Mouse (Mus musculus) thymus, adult 2 months (tissue): ENCODE data around the gene Ankrd28. TPM values are rescaled to one million over a fixed set of nuclear protein-coding genes. Genes with fewer than 3 reads are reported as not detected.
A peak's percentile ranks its signal among the peaks of the same experiment; 100 is the strongest.

Source experiments
- DNase-seq: peaks from one replicate; pipeline ENCODE4 v3.0.0; 2021
- H3K27ac ChIP-seq: fragments of 200-500 bp; 2 replicates; pipeline ENCODE4 v1.5.1; 2012; ENCODE audit warnings: low read length, control low read depth; ENCODE audit not compliant: control insufficient read depth, insufficient read depth
- H3K27me3 ChIP-seq: fragments of 200-500 bp; 2 replicates; pipeline ENCODE4 v1.6.1; 2012; ENCODE audit warnings: mild to moderate bottlenecking, low read length, moderate library complexity, mixed read lengths; ENCODE audit not compliant: control insufficient read depth, insufficient read depth
- H3K36me3 ChIP-seq: fragments of 200-500 bp; 2 replicates; pipeline ENCODE4 v1.6.1; 2012; ENCODE audit warnings: mild to moderate bottlenecking, low read length, moderate library complexity; ENCODE audit not compliant: control insufficient read depth, insufficient read depth
- H3K4me1 ChIP-seq: fragments of 200-500 bp; replicated peaks from 2 replicates; pipeline ENCODE4 v1.6.1; 2012; ENCODE audit warnings: low read length; ENCODE audit not compliant: control insufficient read depth, insufficient read depth
- H3K4me3 ChIP-seq: fragments of 200-500 bp; 2 replicates; pipeline ENCODE4 v1.5.1; 2012; ENCODE audit warnings: mild to moderate bottlenecking, low read length, control low read depth, moderate library complexity; ENCODE audit not compliant: control insufficient read depth, insufficient read depth
- CTCF ChIP-seq: fragments of 200-500 bp; IDR thresholded peaks from 2 replicates; pipeline ENCODE4 v1.5.1; 2012; ENCODE audit warnings: mild to moderate bottlenecking, control low read depth, low read length, moderate library complexity, borderline replicate concordance; ENCODE audit not compliant: control insufficient read depth, poor library complexity, insufficient read depth; ENCODE audit errors: extremely low read depth
- POLR2A ChIP-seq: fragments of 200-500 bp; IDR thresholded peaks from 2 replicates; pipeline ENCODE4 v1.6.1; 2012; ENCODE audit warnings: mild to moderate bottlenecking, low read length, control low read depth, moderate library complexity; ENCODE audit not compliant: control insufficient read depth, poor library complexity, insufficient read depth; ENCODE audit errors: extremely low read depth
- WGBS: fragments of 180-500 bp; shearing (Covaris S2); methylation state at CpG from one replicate; pipeline ENCODE4 v1.1.7; 2018; 5-methylcytosine and 5-hydroxymethylcytosine counted together
- polyA plus RNA-seq: library from polyadenylated mRNA; depleted of rRNA; stranded (reverse); fragments of >200 nt; gene quantifications from 2 replicates; pipeline ENCODE4 v1.2.3, GENCODE M21; 2012

Ankrd28 gene
- polyA plus RNA-seq, 1 experiment, result 20.0 TPM

DNA sequence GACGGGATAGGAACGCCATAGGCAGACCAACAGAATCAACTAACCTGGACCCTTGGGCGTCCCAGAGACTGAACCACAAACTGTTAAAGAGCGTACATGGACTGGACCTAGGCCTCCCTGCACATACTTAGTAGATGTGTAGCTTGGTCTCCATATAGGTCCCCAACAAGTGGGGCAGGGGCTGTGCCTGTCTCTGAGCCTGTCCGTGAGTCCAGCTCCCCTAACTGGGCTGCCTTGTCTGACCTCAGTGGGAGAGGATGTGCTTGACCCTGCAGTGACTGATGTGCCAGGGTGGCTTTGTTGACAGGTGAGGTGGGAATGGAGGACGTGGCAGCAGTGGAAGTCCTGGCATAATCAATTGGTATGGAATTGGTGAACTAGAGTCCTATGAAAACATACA, 137.9 kb downstream of the Ankrd28 start:
- Histone ChIP-seq H3K36me3 (no peaks in the 10 kb centered on the region), H3K27ac (no peak overlapping the region), H3K27me3 (no peaks in the 10 kb centered on the region), H3K4me3 (no peak overlapping the region), H3K4me1 (peaks cover 12% of the 10 kb centered on the region)
- WGBS, result 97% methylated on average over 6 of the region's 6 CpGs
- TF ChIP-seq CTCF (no peak), POLR2A (no peak)
- DNase-seq, result no peak

DNA sequence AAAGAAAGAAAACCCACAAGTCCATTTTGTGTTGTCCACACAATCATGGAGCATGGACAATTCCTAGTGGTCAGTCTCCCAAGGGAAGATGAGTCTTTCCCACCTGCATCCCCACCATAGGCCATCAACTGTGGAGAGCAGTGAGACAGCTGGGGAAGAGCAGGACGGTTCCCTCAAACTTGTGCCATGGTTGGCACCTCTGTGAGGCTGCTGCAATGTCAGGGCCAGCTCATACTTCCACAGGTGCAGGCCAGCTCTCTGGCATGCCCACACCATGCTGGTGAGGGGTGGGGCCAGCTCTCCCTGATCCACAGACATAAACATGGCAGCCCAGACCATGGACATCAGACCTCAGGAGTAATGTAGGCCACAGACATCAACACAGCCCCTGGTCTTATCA, 144.2 kb downstream of the Ankrd28 start:
- H3K27ac ChIP-seq, result no peak overlapping the region
- H3K36me3 ChIP-seq, result no peaks in the 10 kb centered on the region
- TF ChIP-seq CTCF, result no peak
- no peak for TF ChIP-seq POLR2A
- no peaks in the 10 kb centered on the region for H3K27me3 ChIP-seq
- H3K4me3 ChIP-seq, result no peak overlapping the region
- H3K4me1 ChIP-seq, result peaks cover 39% of the 10 kb centered on the region
- DNase-seq, result no peak
- WGBS, result 67% methylated on average over 1 of the region's 1 CpGs

DNA sequence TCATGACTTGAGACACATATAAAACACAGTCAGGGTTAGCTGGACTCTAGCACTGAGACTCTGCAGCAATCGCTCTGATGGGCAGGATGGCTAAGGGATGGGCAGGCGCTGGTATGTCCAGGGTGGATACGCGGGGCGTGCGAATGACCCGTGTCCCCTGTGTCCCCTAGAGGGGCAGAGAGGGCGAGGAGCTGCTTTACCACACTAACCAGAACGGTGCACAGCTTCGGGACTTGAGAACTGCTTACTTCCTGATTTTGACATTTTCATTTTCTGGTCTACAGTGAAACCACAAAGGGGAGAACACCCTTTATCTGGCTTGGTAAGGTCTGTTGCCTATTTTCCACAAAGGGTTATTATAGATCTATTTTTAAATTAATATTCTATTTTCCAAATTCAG, 144.8 kb downstream of the Ankrd28 start:
- no peak for DNase-seq
- Histone ChIP-seq H3K4me1 (peaks cover 44% of the 10 kb centered on the region), H3K4me3 (peak overlapping the region; percentile 41), H3K36me3 (no peaks in the 10 kb centered on the region), H3K27ac (peak overlapping the region; percentile 14; the same call in 1 of the 2 replicates), H3K27me3 (no peaks in the 10 kb centered on the region)
- WGBS, result 8% methylated on average over 10 of the region's 10 CpGs
- TF ChIP-seq POLR2A (no peak), CTCF (no peak)

DNA sequence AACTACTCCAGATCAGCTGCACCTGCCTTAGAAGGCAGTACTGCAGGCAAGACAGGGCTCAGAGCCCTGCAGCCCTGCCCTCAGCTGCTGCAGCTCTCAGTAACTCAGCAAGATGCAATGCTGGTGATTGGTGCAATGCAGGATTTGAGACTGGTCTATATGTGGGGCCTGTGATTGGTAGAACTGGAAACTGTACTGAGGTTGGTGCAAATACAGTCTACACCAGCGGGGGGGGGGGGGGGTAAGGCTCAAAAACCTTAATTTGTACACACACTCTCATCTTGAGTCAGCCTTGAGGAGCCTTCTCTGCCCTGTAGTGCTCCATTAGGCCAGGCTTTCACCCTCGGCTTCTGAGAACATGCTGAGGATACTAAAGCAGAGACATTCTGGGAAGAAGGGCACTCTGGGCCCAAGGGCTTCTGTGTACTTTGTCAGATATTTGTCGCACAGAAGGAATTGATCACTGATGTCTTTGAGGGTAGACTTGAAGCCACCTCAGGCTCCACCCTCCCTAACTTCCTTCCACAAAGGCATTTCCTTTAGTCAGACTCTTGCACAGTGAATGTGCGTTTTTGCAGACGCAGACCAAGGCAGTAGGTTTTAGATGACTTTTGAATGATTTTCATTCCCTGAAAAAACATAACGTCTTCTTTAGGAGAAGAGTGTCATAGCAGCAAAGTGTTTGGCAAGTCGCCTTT, 146.0 kb downstream of the Ankrd28 start:
- Histone ChIP-seq H3K27me3 (no peaks in the 10 kb centered on the region), H3K4me3 (no peak overlapping the region), H3K27ac (peak overlapping the region; percentile 42; the same call in 1 of the 2 replicates), H3K4me1 (peaks cover 45% of the 10 kb centered on the region), H3K36me3 (no peaks in the 10 kb centered on the region)
- no peak for DNase-seq
- no peak for TF ChIP-seq CTCF
- no peak for TF ChIP-seq POLR2A
- WGBS, result 9% methylated on average over 7 of the region's 7 CpGs

DNA sequence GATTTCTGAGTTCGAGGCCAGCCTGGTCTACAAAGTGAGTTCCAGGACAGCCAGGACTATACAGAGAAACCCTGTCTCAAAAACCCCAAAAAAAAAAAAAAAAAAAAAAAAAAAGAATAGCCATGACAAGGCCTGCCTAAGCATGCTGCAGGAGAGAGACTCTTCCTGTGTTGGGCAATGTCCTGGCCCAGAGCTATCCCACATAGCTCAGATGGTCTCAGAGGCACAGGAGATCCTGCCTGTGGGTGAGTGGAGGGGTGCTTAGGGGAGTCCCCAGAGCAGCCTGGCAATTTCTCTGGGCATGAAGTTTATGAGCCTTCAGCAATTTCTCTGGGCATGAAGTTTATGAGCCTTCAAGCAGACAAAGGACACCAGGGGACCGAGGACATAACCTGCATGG, 146.8 kb downstream of the Ankrd28 start:
- WGBS, result 90% methylated on average over 2 of the region's 2 CpGs
- H3K27me3 ChIP-seq, result no peaks in the 10 kb centered on the region
- no peak for DNase-seq
- no peaks in the 10 kb centered on the region for H3K36me3 ChIP-seq
- no peak for TF ChIP-seq POLR2A
- no peak for TF ChIP-seq CTCF
- peaks cover 45% of the 10 kb centered on the region for H3K4me1 ChIP-seq
- no peak overlapping the region for H3K4me3 ChIP-seq
- no peak overlapping the region for H3K27ac ChIP-seq

DNA sequence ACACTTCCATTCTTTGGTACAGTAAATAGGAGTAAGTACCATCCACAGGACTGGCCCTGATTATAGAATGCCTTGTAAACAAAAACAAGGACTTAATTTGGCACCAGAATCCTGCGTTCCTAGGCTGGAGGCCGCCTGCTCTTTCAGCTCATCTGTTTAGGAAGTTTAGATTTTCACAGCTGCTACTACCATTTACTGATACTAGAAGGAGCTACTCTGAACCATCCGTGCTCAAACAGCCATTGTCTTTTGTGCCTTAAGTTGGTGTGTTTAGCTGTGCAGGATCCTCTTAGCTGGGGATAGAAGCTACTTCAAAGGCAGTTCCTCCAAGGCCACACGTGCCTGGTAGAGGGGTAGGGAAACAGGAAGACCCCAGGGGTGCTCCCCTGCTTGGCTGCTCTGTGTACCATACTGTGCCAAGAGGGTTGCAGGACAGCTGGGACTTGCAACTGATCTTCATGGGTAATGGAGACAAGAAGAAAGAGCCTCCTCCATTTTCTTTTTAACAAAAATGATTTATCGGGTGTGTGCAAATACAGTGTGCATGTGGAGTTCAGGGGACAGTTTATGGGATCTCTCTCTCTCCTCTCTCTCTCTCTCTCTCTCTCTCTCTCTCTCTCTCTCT, 148.4 kb downstream of the Ankrd28 start:
- 45% methylated on average over 5 of the region's 5 CpGs for WGBS
- Histone ChIP-seq H3K27ac (no peak overlapping the region; the same call in 1 of the 2 replicates), H3K4me1 (peaks cover 45% of the 10 kb centered on the region), H3K36me3 (no peaks in the 10 kb centered on the region), H3K27me3 (no peaks in the 10 kb centered on the region), H3K4me3 (no peak overlapping the region)
- no peak for DNase-seq
- TF ChIP-seq CTCF (no peak), POLR2A (no peak)
